Mouse (Mus musculus): Measurements from ENCODE around the gene Bri3. TPM values are rescaled to one million over a fixed set of nuclear protein-coding genes. Genes with fewer than 3 reads are reported as not detected.

The Bri3 gene
- polyA plus RNA-seq, 1 experiment from 2014 or later = 80.7 TPM

DNA sequence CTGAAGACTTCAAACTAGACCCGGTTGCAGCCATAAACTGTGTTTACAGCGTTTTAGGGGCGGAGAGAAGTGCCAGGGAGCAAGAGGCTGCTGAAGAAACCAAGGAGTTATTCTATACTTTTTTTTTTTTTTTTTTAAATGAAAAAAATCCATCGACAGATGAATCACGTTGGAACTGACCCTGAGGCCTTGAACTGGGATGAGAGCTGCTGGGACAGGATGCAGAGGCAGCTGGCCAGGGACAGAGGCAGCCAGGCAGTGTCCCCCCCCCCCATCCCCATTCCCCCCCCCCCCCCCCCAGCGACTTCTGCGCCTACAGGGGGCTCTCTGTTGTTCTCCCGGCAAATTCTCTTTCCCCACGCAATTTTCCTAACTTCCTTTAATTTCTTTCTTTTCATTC, 153.3 kb downstream of the Bri3 start:
- Histone ChIP-seq H3K9me3 (ENCODE audit: control insufficient read depth, low read length) (no peaks in the 10 kb centered on the region; the same call in 1 of the 2 replicates), H3K4me2 (ENCODE audit: low read length) (no peak overlapping the region), H3K9ac (ENCODE audit: low read depth, low read length) (no peak overlapping the region), H3K4me3 (ENCODE audit: low read length) (no peak overlapping the region), H3K4me1 (ENCODE audit: control insufficient read depth, insufficient read depth, low read depth, low read length) (peaks cover 3% of the 10 kb centered on the region; the same call in 1 of the 2 replicates), H3K27ac (ENCODE audit: low read depth, low read length) (no peak overlapping the region), H3K27me3 (replicated peaks; ENCODE audit: control insufficient read depth, insufficient read depth, low read length) (no peaks in the 10 kb centered on the region), H3K36me3 (ENCODE audit: control insufficient read depth, insufficient read depth, low read length) (no peaks in the 10 kb centered on the region)
- WGBS = 52% methylated on average over 8 of the region's 9 CpGs
- no peak for ATAC-seq

DNA sequence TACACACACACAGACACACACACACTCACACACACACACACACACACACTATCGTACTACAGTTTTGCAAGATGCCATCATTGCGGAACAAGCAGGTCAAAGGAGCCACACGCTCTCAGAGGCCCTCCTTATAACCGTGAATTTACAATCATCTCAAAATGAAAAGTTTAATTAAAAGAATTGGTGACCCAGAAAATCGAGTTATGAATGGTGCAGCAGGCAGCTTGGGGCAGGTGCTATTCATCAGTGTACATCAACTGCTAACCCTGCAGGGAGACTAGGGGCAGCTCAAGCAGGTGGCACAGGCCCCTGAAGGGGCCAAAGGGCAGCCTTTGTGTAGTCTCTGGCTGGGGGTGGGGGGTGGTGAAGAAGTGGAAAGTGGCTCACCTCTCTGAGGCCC, 156.6 kb downstream of the Bri3 start:
- Histone ChIP-seq H3K4me3 (ENCODE audit: low read length) (no peak overlapping the region), H3K9me3 (ENCODE audit: control insufficient read depth, low read length) (no peaks in the 10 kb centered on the region; the same call in 1 of the 2 replicates), H3K4me2 (ENCODE audit: low read length) (no peak overlapping the region), H3K36me3 (ENCODE audit: control insufficient read depth, insufficient read depth, low read length) (no peaks in the 10 kb centered on the region), H3K27ac (ENCODE audit: low read depth, low read length) (no peak overlapping the region), H3K27me3 (replicated peaks; ENCODE audit: control insufficient read depth, insufficient read depth, low read length) (no peaks in the 10 kb centered on the region), H3K9ac (ENCODE audit: low read depth, low read length) (no peak overlapping the region), H3K4me1 (ENCODE audit: control insufficient read depth, insufficient read depth, low read depth, low read length) (peaks cover 3% of the 10 kb centered on the region; the same call in 1 of the 2 replicates)
- ATAC-seq = no peak
- 32% methylated on average over 5 of the region's 5 CpGs for WGBS

DNA sequence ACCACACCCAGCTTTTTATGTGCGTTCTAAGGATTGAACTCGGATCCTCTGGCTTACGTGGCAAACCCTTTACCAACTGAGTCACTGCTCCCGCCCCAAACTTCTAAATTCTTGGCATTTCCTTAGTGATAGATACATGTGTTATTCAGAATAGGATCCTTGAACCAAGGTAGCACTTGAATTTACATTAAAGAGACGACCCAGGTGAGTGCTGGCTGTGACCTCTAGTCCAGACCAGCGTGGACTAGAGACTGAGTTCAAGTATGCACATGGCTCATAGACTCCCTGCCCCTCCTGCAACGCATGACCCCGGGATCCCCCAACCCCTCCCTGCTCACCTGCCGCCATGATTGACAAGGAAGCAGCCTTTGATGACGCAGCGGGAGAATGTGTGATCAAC, 162.0 kb downstream of the Bri3 start:
- H3K27me3 ChIP-seq (replicated peaks; ENCODE audit: control insufficient read depth, insufficient read depth, low read length) = no peaks in the 10 kb centered on the region
- H3K4me1 ChIP-seq (ENCODE audit: control insufficient read depth, insufficient read depth, low read depth, low read length) = no peaks in the 10 kb centered on the region; the same call in 1 of the 2 replicates
- no peak overlapping the region for H3K27ac ChIP-seq (ENCODE audit: low read depth, low read length)
- H3K4me3 ChIP-seq (ENCODE audit: low read length) = no peak overlapping the region
- no peaks in the 10 kb centered on the region; the same call in 1 of the 2 replicates for H3K9me3 ChIP-seq (ENCODE audit: control insufficient read depth, low read length)
- no peak overlapping the region for H3K4me2 ChIP-seq (ENCODE audit: low read length)
- no peaks in the 10 kb centered on the region for H3K36me3 ChIP-seq (ENCODE audit: control insufficient read depth, insufficient read depth, low read length)
- 92% methylated on average over 11 of the region's 11 CpGs for WGBS
- H3K9ac ChIP-seq (ENCODE audit: low read depth, low read length) = no peak overlapping the region
- no peak for ATAC-seq

DNA sequence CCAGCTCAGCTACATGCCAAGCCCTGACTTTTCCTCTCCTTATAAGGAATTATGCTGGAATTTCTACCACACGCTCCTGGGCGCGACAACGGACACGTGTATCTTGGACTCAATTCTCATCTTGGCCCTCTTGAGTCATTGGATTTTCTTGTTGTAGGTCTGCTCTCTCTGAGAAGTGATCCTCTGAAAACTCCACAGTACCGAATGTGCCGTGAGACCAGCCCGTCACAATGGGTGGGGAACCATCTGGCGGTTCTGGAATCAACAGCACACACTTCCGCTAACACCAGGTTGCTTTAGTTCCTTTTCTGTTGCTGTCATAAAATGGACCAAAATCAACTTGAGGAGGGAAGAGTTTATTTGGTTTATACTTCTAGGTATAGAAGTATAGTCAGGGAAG, 166.4 kb downstream of the Bri3 start:
- H3K4me1 ChIP-seq (ENCODE audit: control insufficient read depth, insufficient read depth, low read depth, low read length) = peaks cover 8% of the 10 kb centered on the region
- no peak overlapping the region for H3K4me3 ChIP-seq (ENCODE audit: low read length)
- no peak overlapping the region for H3K27ac ChIP-seq (ENCODE audit: low read depth, low read length)
- no peak overlapping the region for H3K4me2 ChIP-seq (ENCODE audit: low read length)
- ATAC-seq = no peak
- WGBS = 95% methylated on average over 10 of the region's 10 CpGs
- H3K9me3 ChIP-seq (ENCODE audit: control insufficient read depth, low read length) = no peaks in the 10 kb centered on the region
- H3K27me3 ChIP-seq (replicated peaks; ENCODE audit: control insufficient read depth, insufficient read depth, low read length) = no peaks in the 10 kb centered on the region
- H3K36me3 ChIP-seq (ENCODE audit: control insufficient read depth, insufficient read depth, low read length) = no peaks in the 10 kb centered on the region
- H3K9ac ChIP-seq (ENCODE audit: low read depth, low read length) = no peak overlapping the region

DNA sequence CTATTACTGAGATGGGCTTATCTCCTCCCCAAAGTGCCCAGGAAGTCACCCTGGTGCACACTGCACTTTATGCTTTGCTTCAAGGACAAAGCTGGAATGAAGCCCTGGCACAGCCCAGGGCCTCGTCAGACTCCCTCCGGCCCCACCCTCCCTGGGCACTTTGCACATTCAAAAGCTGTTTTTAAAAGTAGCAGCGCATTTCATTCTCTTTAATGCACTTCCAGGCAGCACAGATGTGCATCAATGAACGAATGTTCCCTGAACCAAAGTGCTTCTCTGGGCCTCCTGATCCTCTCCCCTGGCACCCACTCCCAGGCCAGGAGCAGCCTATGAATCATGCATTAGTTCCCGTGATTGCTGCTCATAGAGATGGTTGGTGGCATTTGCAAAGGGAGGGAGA, 167.5 kb downstream of the Bri3 start:
- H3K9me3 ChIP-seq (ENCODE audit: control insufficient read depth, low read length) = no peaks in the 10 kb centered on the region
- no peak for ATAC-seq
- H3K4me3 ChIP-seq (ENCODE audit: low read length) = no peak overlapping the region
- H3K27me3 ChIP-seq (replicated peaks; ENCODE audit: control insufficient read depth, insufficient read depth, low read length) = no peaks in the 10 kb centered on the region
- H3K36me3 ChIP-seq (ENCODE audit: control insufficient read depth, insufficient read depth, low read length) = no peaks in the 10 kb centered on the region
- no peak overlapping the region for H3K27ac ChIP-seq (ENCODE audit: low read depth, low read length)
- no peak overlapping the region for H3K9ac ChIP-seq (ENCODE audit: low read depth, low read length)
- peaks cover 8% of the 10 kb centered on the region for H3K4me1 ChIP-seq (ENCODE audit: control insufficient read depth, insufficient read depth, low read depth, low read length)
- H3K4me2 ChIP-seq (ENCODE audit: low read length) = no peak overlapping the region
- WGBS = 22% methylated on average over 5 of the region's 5 CpGs

DNA sequence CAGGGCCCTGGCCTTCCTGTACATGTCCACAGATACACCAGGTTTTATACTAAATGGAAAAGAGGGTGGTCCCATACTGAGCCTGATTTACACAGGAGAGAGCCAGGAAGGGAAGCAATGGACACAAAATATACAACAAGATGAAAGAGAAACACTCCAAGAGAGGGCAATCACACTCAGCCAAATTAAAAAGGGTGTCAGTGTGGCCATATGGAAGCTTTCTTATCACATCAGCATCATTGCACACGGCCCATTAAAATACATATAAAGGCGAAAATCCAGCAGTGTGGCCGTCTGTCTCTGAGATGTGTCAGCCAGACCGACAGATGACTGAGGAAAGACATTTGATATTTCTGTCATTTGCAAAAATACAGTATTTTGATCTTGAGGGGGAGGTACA, 168.5 kb downstream of the Bri3 start:
- H3K4me3 ChIP-seq (ENCODE audit: low read length) = no peak overlapping the region
- H3K36me3 ChIP-seq (ENCODE audit: control insufficient read depth, insufficient read depth, low read length) = no peaks in the 10 kb centered on the region
- H3K9ac ChIP-seq (ENCODE audit: low read depth, low read length) = no peak overlapping the region
- 73% methylated on average over 4 of the region's 4 CpGs for WGBS
- H3K4me2 ChIP-seq (ENCODE audit: low read length) = no peak overlapping the region
- ATAC-seq = no peak
- H3K27ac ChIP-seq (ENCODE audit: low read depth, low read length) = no peak overlapping the region
- no peaks in the 10 kb centered on the region for H3K27me3 ChIP-seq (replicated peaks; ENCODE audit: control insufficient read depth, insufficient read depth, low read length)
- peaks cover 8% of the 10 kb centered on the region for H3K4me1 ChIP-seq (ENCODE audit: control insufficient read depth, insufficient read depth, low read depth, low read length)
- H3K9me3 ChIP-seq (ENCODE audit: control insufficient read depth, low read length) = no peaks in the 10 kb centered on the region

DNA sequence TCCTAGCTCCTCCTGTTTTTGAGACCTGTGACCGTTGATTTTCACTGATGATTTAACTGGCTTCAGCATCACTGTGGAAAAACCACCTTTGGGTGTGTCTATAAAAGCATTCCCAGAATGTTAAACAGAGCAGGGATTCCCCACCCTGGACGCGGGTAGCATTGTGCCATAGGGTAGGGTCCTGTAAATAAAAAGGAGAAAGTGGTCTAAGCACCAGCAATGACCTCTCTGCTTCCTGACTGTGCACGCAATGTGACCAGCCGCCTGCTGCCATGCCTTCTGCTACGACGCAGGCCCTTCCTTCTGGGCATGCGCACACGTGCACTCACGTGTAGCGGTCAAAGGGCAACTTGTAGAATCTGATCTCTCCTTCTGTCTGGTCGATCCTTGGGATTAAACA, 174.2 kb downstream of the Bri3 start:
- no peak overlapping the region for H3K9ac ChIP-seq (ENCODE audit: low read depth, low read length)
- 90% methylated on average over 12 of the region's 12 CpGs for WGBS
- ATAC-seq = no peak

DNA sequence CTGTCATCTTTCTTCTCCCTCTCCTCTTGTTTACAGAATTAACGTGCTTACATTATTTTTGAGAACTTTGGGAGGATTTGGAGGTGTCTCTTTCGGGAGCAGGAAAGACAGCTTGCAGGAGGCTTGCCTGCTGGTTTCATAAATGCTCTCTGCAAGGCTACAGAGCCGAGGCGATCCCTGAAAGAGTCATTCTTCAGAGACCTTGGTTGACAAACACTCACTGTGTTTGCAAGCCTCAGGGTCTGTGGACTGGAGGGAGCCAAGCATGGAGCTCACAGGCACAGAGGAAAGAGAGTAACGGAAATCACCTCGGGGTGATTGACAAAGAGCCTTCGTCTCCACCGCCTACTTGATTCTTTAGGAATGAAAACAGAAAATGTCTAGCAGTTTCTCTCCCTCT, 175.8 kb downstream of the Bri3 start:
- Histone ChIP-seq H3K36me3 (ENCODE audit: control insufficient read depth, insufficient read depth, low read length) (no peaks in the 10 kb centered on the region), H3K9me3 (ENCODE audit: control insufficient read depth, low read length) (no peaks in the 10 kb centered on the region), H3K4me3 (ENCODE audit: low read length) (no peak overlapping the region), H3K27ac (ENCODE audit: low read depth, low read length) (no peak overlapping the region), H3K4me1 (ENCODE audit: control insufficient read depth, insufficient read depth, low read depth, low read length) (no peaks in the 10 kb centered on the region), H3K9ac (ENCODE audit: low read depth, low read length) (no peak overlapping the region), H3K4me2 (ENCODE audit: low read length) (no peak overlapping the region), H3K27me3 (replicated peaks; ENCODE audit: control insufficient read depth, insufficient read depth, low read length) (no peaks in the 10 kb centered on the region)
- 75% methylated on average over 8 of the region's 8 CpGs for WGBS
- ATAC-seq = no peak

More for the DNA sequence above, 174.2 kb downstream of the Bri3 start:
- Histone ChIP-seq H3K4me2 (ENCODE audit: low read length) (no peak overlapping the region), H3K27ac (ENCODE audit: low read depth, low read length) (no peak overlapping the region), H3K9me3 (ENCODE audit: control insufficient read depth, low read length) (no peaks in the 10 kb centered on the region), H3K27me3 (replicated peaks; ENCODE audit: control insufficient read depth, insufficient read depth, low read length) (no peaks in the 10 kb centered on the region), H3K4me1 (ENCODE audit: control insufficient read depth, insufficient read depth, low read depth, low read length) (no peaks in the 10 kb centered on the region), H3K36me3 (ENCODE audit: control insufficient read depth, insufficient read depth, low read length) (no peaks in the 10 kb centered on the region), H3K4me3 (ENCODE audit: low read length) (no peak overlapping the region)

DNA sequence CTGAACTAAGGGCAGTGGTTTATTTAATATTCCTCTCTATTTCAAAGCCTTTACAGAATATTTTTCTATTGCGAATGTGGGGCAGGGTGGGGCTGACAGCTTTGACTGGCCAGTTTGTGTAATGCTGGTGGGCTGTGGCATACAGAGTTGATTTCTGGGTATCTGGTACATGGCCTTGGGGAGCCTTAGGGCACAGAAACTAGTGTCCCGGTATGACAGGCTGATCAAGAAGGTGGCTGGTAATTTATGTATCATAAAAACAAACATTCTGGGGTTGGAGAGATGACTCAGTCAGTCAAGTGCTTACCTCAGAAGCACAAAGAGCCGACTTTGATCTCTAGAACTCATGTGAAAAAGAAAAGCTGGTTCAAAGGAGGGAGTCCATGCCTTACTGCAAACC, 182.5 kb downstream of the Bri3 start:
- no peak for ATAC-seq
- H3K9ac ChIP-seq (ENCODE audit: low read depth, low read length) = no peak overlapping the region
- H3K4me2 ChIP-seq (ENCODE audit: low read length) = no peak overlapping the region
- no peaks in the 10 kb centered on the region for H3K27me3 ChIP-seq (replicated peaks; ENCODE audit: control insufficient read depth, insufficient read depth, low read length)
- no peak overlapping the region for H3K4me3 ChIP-seq (ENCODE audit: low read length)
- no peaks in the 10 kb centered on the region for H3K36me3 ChIP-seq (ENCODE audit: control insufficient read depth, insufficient read depth, low read length)
- H3K27ac ChIP-seq (ENCODE audit: low read depth, low read length) = no peak overlapping the region
- H3K9me3 ChIP-seq (ENCODE audit: control insufficient read depth, low read length) = no peaks in the 10 kb centered on the region; the same call in 1 of the 2 replicates
- no peaks in the 10 kb centered on the region; the same call in 1 of the 2 replicates for H3K4me1 ChIP-seq (ENCODE audit: control insufficient read depth, insufficient read depth, low read depth, low read length)
- WGBS = 79% methylated on average over 3 of the region's 3 CpGs

DNA sequence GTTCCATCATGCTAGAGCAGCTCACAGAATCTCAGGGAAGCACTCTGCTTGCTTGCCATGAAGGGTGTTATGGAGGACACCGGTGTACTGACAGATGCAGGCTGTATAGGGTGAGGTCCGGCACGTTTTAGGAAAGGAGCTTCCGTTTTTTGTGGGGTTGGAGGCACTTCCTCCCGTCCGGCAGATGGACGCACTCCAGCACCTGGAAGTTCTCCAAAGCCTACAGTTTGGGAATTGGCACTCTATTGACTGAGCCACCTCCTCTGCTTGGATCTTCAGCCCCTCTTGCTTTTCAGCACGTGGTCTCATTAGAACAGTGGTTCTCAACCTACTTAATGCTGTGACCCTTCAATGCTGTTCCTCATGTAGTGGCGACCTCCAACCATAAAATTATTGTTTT, 183.6 kb downstream of the Bri3 start:
- H3K4me2 ChIP-seq (ENCODE audit: low read length) = no peak overlapping the region
- H3K9ac ChIP-seq (ENCODE audit: low read depth, low read length) = no peak overlapping the region
- no peaks in the 10 kb centered on the region; the same call in 1 of the 2 replicates for H3K4me1 ChIP-seq (ENCODE audit: control insufficient read depth, insufficient read depth, low read depth, low read length)
- H3K9me3 ChIP-seq (ENCODE audit: control insufficient read depth, low read length) = no peaks in the 10 kb centered on the region; the same call in 1 of the 2 replicates
- H3K36me3 ChIP-seq (ENCODE audit: control insufficient read depth, insufficient read depth, low read length) = no peaks in the 10 kb centered on the region
- WGBS = 81% methylated on average over 9 of the region's 9 CpGs
- no peak overlapping the region for H3K27ac ChIP-seq (ENCODE audit: low read depth, low read length)
- no peak overlapping the region for H3K4me3 ChIP-seq (ENCODE audit: low read length)
- no peaks in the 10 kb centered on the region for H3K27me3 ChIP-seq (replicated peaks; ENCODE audit: control insufficient read depth, insufficient read depth, low read length)
- ATAC-seq = no peak
